Mouse (Mus musculus): ENCODE results near the gene Snx18.

DNA sequence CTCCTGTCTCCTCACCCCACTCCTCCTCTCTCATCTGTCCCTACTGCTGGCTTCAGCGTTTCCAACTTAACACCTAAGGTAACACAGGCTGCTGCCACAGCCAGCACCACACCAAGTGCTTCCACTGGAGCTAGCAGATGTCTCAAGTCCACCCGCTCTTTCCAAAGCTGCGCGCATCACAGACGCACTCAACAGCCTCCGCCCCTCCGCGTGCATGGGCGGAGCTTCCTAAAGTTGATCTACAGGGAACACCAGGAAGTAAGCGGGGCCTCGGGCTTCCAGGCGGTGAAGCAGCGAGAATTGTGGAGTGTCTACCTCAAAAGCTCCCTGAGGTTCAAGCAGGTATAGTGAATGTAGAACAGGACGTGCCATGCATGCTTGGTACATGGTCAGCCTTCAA, 12.2 kb downstream of the Snx18 start:
- no peak for TF ChIP-seq POLR2A (IDR thresholded peaks at IDR 0.05; ENCODE audit: borderline replicate concordance, insufficient read depth, low read length)
- TF ChIP-seq CTCF (IDR thresholded peaks at IDR 0.05; ENCODE audit: borderline replicate concordance, insufficient read depth, low read depth, low read length) = no peak

Data from cerebellum, adult 2 months (tissue).